Mouse (Mus musculus) activated CD4-positive, CD25-positive, alpha-beta regulatory T cell, adult 4 months (primary cell): ENCODE data around the gene Cbarp. TPM values are rescaled to one million over a fixed set of nuclear protein-coding genes. Genes with fewer than 3 reads are reported as not detected.

Source experiments
- ATAC-seq: one replicate; pipeline ENCODE4 v1.8.0; 2017
- polyA plus RNA-seq, 2 experiments: library from polyadenylated mRNA; unstranded; fragments of 100-300 nt; shearing (Covaris generic); gene quantifications; one replicate each; pipeline ENCODE4 v1.2.1; 2017

Gene Cbarp
- polyA plus RNA-seq, 2 experiments from 2014 or later: 0.74 to 0.96 TPM

- ATAC-seq: no peak
Observed at GRCm38 (mm10) chr10:80091527-80091926, 49.1 kb downstream of the Cbarp start.

DNA sequence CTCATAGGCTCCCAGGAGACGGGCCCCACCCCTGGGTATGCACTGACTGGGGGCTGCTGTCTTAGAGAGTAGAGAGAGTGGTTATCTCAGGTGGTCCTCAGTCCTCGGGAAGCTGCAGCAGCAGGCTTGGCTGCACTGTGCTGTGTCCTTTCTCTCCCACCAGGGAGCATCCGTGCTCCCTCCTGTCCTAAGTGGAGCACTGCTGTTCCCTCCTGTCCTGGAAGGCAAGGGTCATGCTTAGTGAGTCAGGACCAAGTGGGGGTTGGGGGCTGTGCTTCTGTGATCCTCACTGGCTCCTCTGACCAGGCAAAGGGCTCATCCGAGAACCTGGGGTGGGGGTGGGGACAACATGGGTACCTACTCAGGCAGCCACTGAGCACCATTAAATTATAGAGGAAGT lies 51.5 kb downstream of the Cbarp start:
- no peak for ATAC-seq

GRCm38 (mm10) chr10:80087483-80087882 lies 53.2 kb downstream of the Cbarp start:
- ATAC-seq: no peak

- ATAC-seq: no peak
Observed at GRCm38 (mm10) chr10:80086847-80087246, 53.8 kb downstream of the Cbarp start.

GRCm38 (mm10) chr10:80084817-80085487 lies 55.7 kb downstream of the Cbarp start:
- no peak for ATAC-seq

GRCm38 (mm10) chr10:80081075-80081474 lies 59.6 kb downstream of the Cbarp start:
- ATAC-seq: no peak

Other genes starting within 250 kb of the Cbarp start
- gene Cfd, start 250.0 kb downstream of the Cbarp start, polyA plus RNA-seq: not detected
- 10 to 100 TPM in 1 of 2 experiments, 1 to 10 TPM in 1; 6.7 to 10.5 TPM for gene Med16, start 231.9 kb downstream of the Cbarp start, polyA plus RNA-seq
- not detected for gene Gm26602, start 230.0 kb downstream of the Cbarp start, polyA plus RNA-seq
- under 1 TPM in 1 of 2 experiments, not detected in 1; 0.22 TPM for gene Kiss1r, start 223.9 kb downstream of the Cbarp start, polyA plus RNA-seq
- gene R3hdm4, start 219.6 kb downstream of the Cbarp start, polyA plus RNA-seq: 100 to 1,000 TPM in 1 of 2 experiments, 10 to 100 TPM in 1; 92.3 to 122 TPM
- gene Arid3a, start 213.8 kb downstream of the Cbarp start, polyA plus RNA-seq: 1 to 10 TPM; 2.1 to 2.5 TPM
- 10 to 100 TPM; 63.9 to 70.0 TPM for gene Wdr18, start 180.7 kb downstream of the Cbarp start, polyA plus RNA-seq
- not detected for gene Grin3b, start 170.1 kb downstream of the Cbarp start, polyA plus RNA-seq
- 1 to 10 TPM; 1.9 to 3.8 TPM for gene Tmem259, start 156.5 kb downstream of the Cbarp start, polyA plus RNA-seq
- gene Cnn2, start 152.3 kb downstream of the Cbarp start, polyA plus RNA-seq: 100 to 1,000 TPM; 828 to 877 TPM
- gene Abca7, start 144.3 kb downstream of the Cbarp start, polyA plus RNA-seq: 10 to 100 TPM; 13.2 to 17.0 TPM
- gene Arhgap45, start 124.2 kb downstream of the Cbarp start, polyA plus RNA-seq: 100 to 1,000 TPM; 196 to 326 TPM
- 100 to 1,000 TPM; 174 to 175 TPM for gene Polr2e, start 101.0 kb downstream of the Cbarp start, polyA plus RNA-seq
- 100 to 1,000 TPM; 346 to 370 TPM for gene Gpx4, start 93.7 kb downstream of the Cbarp start, polyA plus RNA-seq
- 10 to 100 TPM; 26.8 to 32.5 TPM for gene Sbno2, start 35.3 kb downstream of the Cbarp start, polyA plus RNA-seq
- 10 to 100 TPM; 22.1 to 25.4 TPM for gene Stk11, start 25.0 kb downstream of the Cbarp start, polyA plus RNA-seq
- gene Atp5d, start 2.2 kb downstream of the Cbarp start, polyA plus RNA-seq: 100 to 1,000 TPM; 338 to 428 TPM
- 1 to 10 TPM; 7.3 to 9.2 TPM for gene Midn, start 7.4 kb upstream of the Cbarp start, polyA plus RNA-seq
- 100 to 1,000 TPM; 132 to 177 TPM for gene Cirbp, start 25.1 kb upstream of the Cbarp start, polyA plus RNA-seq
- 10 to 100 TPM; 18.0 to 22.7 TPM for gene 1600002K03Rik, start 32.1 kb upstream of the Cbarp start, polyA plus RNA-seq
- not detected for gene Efna2, start 38.6 kb upstream of the Cbarp start, polyA plus RNA-seq
- gene Mum1, start 85.6 kb upstream of the Cbarp start, polyA plus RNA-seq: 10 to 100 TPM; 59.5 to 75.7 TPM
- 100 to 1,000 TPM; 205 to 250 TPM for gene Ndufs7, start 108.3 kb upstream of the Cbarp start, polyA plus RNA-seq
- under 1 TPM in 1 of 2 experiments, not detected in 1; 0.34 TPM for gene Gamt, start 120.2 kb upstream of the Cbarp start, polyA plus RNA-seq
- 10 to 100 TPM; 15.4 to 19.6 TPM for gene Dazap1, start 120.7 kb upstream of the Cbarp start, polyA plus RNA-seq
- gene Rps15, start 151.6 kb upstream of the Cbarp start, polyA plus RNA-seq: 1,000 to 10,000 TPM; 1,256 to 1,612 TPM
- under 1 TPM in 1 of 2 experiments, not detected in 1; 0.82 TPM for gene Apc2, start 155.1 kb upstream of the Cbarp start, polyA plus RNA-seq
- 10 to 100 TPM; 44.0 to 54.5 TPM for gene 2310011J03Rik, start 179.7 kb upstream of the Cbarp start, polyA plus RNA-seq
- gene Pcsk4, start 188.7 kb upstream of the Cbarp start, polyA plus RNA-seq: 10 to 100 TPM in 1 of 2 experiments, 1 to 10 TPM in 1; 6.7 to 11.9 TPM
- not detected for gene Reep6, start 189.1 kb upstream of the Cbarp start, polyA plus RNA-seq
- not detected for gene Adamtsl5, start 207.6 kb upstream of the Cbarp start, polyA plus RNA-seq
- not detected for gene Plk5, start 215.6 kb upstream of the Cbarp start, polyA plus RNA-seq
- 1 to 10 TPM in 1 of 2 experiments, under 1 TPM in 1; 0.62 to 1.2 TPM for gene Mex3d, start 246.8 kb upstream of the Cbarp start, polyA plus RNA-seq